Mouse (Mus musculus): ENCODE results near the gene Asgr1. TPM values are rescaled to one million over a fixed set of nuclear protein-coding genes. Genes with fewer than 3 reads are reported as not detected.

Asgr1 gene
- total RNA-seq, 2 experiments from 2014 or later: 0.50 TPM; not detected in 1

- DNase-seq (ENCODE audit: low spot score in 2 of 2): no peak
These were observed 30.3 kb upstream of the Asgr1 start for GRCm38 (mm10) chr11:70023481-70024150.

- DNase-seq (ENCODE audit: low spot score in 2 of 2): no peak
These were observed 29.8 kb upstream of the Asgr1 start for GRCm38 (mm10) chr11:70024151-70024514.

- DNase-seq (ENCODE audit: low spot score in 2 of 2): no peak
These were observed 27.2 kb upstream of the Asgr1 start for GRCm38 (mm10) chr11:70026689-70027088.

- DNase-seq (ENCODE audit: low spot score in 2 of 2): no peak
These were observed 26.5 kb upstream of the Asgr1 start for GRCm38 (mm10) chr11:70027397-70027796.

- DNase-seq (ENCODE audit: low spot score in 2 of 2): no peak
These were observed 25.3 kb upstream of the Asgr1 start for GRCm38 (mm10) chr11:70028401-70029129.

GRCm38 (mm10) chr11:70029130-70029801, 24.6 kb upstream of the Asgr1 start:
- DNase-seq (ENCODE audit: low spot score in 2 of 2): no peak

GRCm38 (mm10) chr11:70029829-70030550, 23.9 kb upstream of the Asgr1 start:
- no peak for DNase-seq (ENCODE audit: low spot score in 2 of 2)

GRCm38 (mm10) chr11:70030651-70031320, 23.1 kb upstream of the Asgr1 start:
- no peak for DNase-seq (ENCODE audit: low spot score in 2 of 2)

- DNase-seq (ENCODE audit: low spot score in 2 of 2): no peak
These were observed 22.6 kb upstream of the Asgr1 start for GRCm38 (mm10) chr11:70031321-70031670.

- no peak for DNase-seq (ENCODE audit: low spot score in 2 of 2)
These were observed 15.7 kb upstream of the Asgr1 start for GRCm38 (mm10) chr11:70038174-70038573.

GRCm38 (mm10) chr11:70039631-70040030, 14.3 kb upstream of the Asgr1 start:
- no peak for DNase-seq (ENCODE audit: low spot score in 2 of 2)

- DNase-seq (ENCODE audit: low spot score in 2 of 2): no peak
These were observed 13.7 kb upstream of the Asgr1 start for GRCm38 (mm10) chr11:70040184-70040583.

- DNase-seq (ENCODE audit: low spot score in 2 of 2): no peak
These were observed 11.4 kb upstream of the Asgr1 start for GRCm38 (mm10) chr11:70042309-70043085.

GRCm38 (mm10) chr11:70043665-70044064, 10.2 kb upstream of the Asgr1 start:
- DNase-seq (ENCODE audit: low spot score in 2 of 2): no peak

- DNase-seq (ENCODE audit: low spot score in 2 of 2): no peak
These were observed 8.4 kb upstream of the Asgr1 start for GRCm38 (mm10) chr11:70045435-70045834.

- no peak for DNase-seq (ENCODE audit: low spot score in 2 of 2)
These were observed 4.5 kb upstream of the Asgr1 start for GRCm38 (mm10) chr11:70049366-70049765.

GRCm38 (mm10) chr11:70049816-70050215, 4.1 kb upstream of the Asgr1 start:
- DNase-seq (ENCODE audit: low spot score in 2 of 2): no peak

GRCm38 (mm10) chr11:70053156-70053555, 729 bp upstream of the Asgr1 start:
- no peak for DNase-seq (ENCODE audit: low spot score in 2 of 2)

- peak; percentile 78 to 83 for DNase-seq (ENCODE audit: low spot score in 2 of 2)
These were observed 1.8 kb downstream of the Asgr1 start for GRCm38 (mm10) chr11:70055618-70056214.

GRCm38 (mm10) chr11:70057805-70058204, 3.9 kb downstream of the Asgr1 start:
- DNase-seq (ENCODE audit: low spot score in 2 of 2): no peak
